Mouse (Mus musculus): ENCODE data around the gene Tmem30c.

GRCm38 (mm10) chr16:57220361-57220760, 72.3 kb downstream of the Tmem30c start:
- TF ChIP-seq EP300 (IDR thresholded peaks at IDR 0.05; ENCODE audit: low read depth) (no peak), CTCF (IDR thresholded peaks at IDR 0.05; ENCODE audit: low read depth) (no peak)

Data from liver, postnatal 0 days (tissue).